26 mouse cellular contexts compared by ENCODE assay signal in genomic region chr6:66979197-66979596, GRCm38 (mm10). TPM values are rescaled to one million over a fixed set of nuclear protein-coding genes. Genes with fewer than 3 reads are reported as not detected.
DNase-seq lines count a peak whose midpoint lies in the region; ATAC-seq lines count a peak whose summit lies in the region.
"Had no signal": no experiment of that assay in that cellular context is flagged by ENCODE, and none has a peak within 500 bp of the region (broad histone marks: within the 10 kb centered on the region; RNA-seq: fewer than 3 reads in every experiment).

No protein-coding gene starts in this region.

- H3K27me3 ChIP-seq in liver, embryonic 11.5 days (replicated peaks; ENCODE audit: control insufficient read depth, insufficient read depth, low read length) = no peaks in the 10 kb centered on the region
- H3K27me3 ChIP-seq in intestine, embryonic 16.5 days (replicated peaks; ENCODE audit: control insufficient read depth, insufficient read depth, low read length) = no peaks in the 10 kb centered on the region
- no peaks in the 10 kb centered on the region for H3K27me3 ChIP-seq in liver, embryonic 15.5 days
- H3K27me3 ChIP-seq: forebrain, embryonic 13.5 days; heart, embryonic 12.5 days; megakaryocyte, embryonic 14.5 days; neural tube, embryonic 13.5 days had no signal

- no peaks in the 10 kb centered on the region for H3K36me3 ChIP-seq in liver, embryonic 11.5 days (ENCODE audit: control insufficient read depth, insufficient read depth, low read length)
- H3K36me3 ChIP-seq in intestine, embryonic 16.5 days (ENCODE audit: control insufficient read depth, insufficient read depth, low read length) = no peaks in the 10 kb centered on the region
- no peaks in the 10 kb centered on the region for H3K36me3 ChIP-seq in liver, embryonic 15.5 days (replicated peaks)
- H3K36me3 ChIP-seq: heart, embryonic 12.5 days; midbrain, embryonic 12.5 days; neural tube, embryonic 13.5 days had no signal

- H3K4me1 ChIP-seq in liver, embryonic 11.5 days (replicated peaks; ENCODE audit: control insufficient read depth, insufficient read depth, low read length) = peaks cover 14% of the 10 kb centered on the region
- peaks cover 3% of the 10 kb centered on the region; the same call in 1 of the 2 replicates for H3K4me1 ChIP-seq in intestine, embryonic 16.5 days (ENCODE audit: control insufficient read depth, insufficient read depth, low read length)
- H3K4me1 ChIP-seq in liver, embryonic 15.5 days (replicated peaks) = peaks cover 35% of the 10 kb centered on the region
- H3K4me1 ChIP-seq: forebrain, embryonic 13.5 days; midbrain, embryonic 12.5 days; neural tube, embryonic 13.5 days had no signal

- H3K9ac ChIP-seq in liver, embryonic 11.5 days (ENCODE audit: low read depth, low read length) = no peak overlapping the region
- no peak overlapping the region for H3K9ac ChIP-seq in intestine, embryonic 16.5 days (ENCODE audit: low read depth, low read length)
- H3K9ac ChIP-seq in liver, embryonic 15.5 days = no peak overlapping the region
- H3K9ac ChIP-seq: forebrain, embryonic 13.5 days; heart, embryonic 12.5 days; hindbrain, embryonic 14.5 days; midbrain, embryonic 12.5 days; neural tube, embryonic 13.5 days had no signal

- peak; percentile 60 for ATAC-seq in liver, embryonic 11.5 days (replicated peaks; ENCODE audit: low FRiP score)
- peak; percentile 46 for ATAC-seq in intestine, embryonic 16.5 days
- 0 out of 2 replicates have a peak, but pooled peaks have one; percentile 35 for ATAC-seq in liver, embryonic 15.5 days (ENCODE audit: insufficient read depth)
- ATAC-seq: activated CD4-positive, CD25-positive, alpha-beta regulatory T cell, adult 4 months; forebrain, embryonic 13.5 days had no signal

- no peak overlapping the region for H3K27ac ChIP-seq in liver, embryonic 11.5 days (ENCODE audit: low read depth, low read length)
- peak overlapping the region; percentile 21; the same call in 1 of the 2 replicates for H3K27ac ChIP-seq in intestine, embryonic 16.5 days (ENCODE audit: low read length)
- H3K27ac ChIP-seq in liver, embryonic 15.5 days (replicated peaks) = no peak overlapping the region
- H3K27ac ChIP-seq: forebrain, embryonic 13.5 days; heart, adult 2 months; hindbrain, embryonic 14.5 days; midbrain, embryonic 12.5 days; neural tube, embryonic 13.5 days had no signal

- no peaks in the 10 kb centered on the region for H3K9me3 ChIP-seq in liver, embryonic 11.5 days (ENCODE audit: control insufficient read depth, low read length)
- no peaks in the 10 kb centered on the region for H3K9me3 ChIP-seq in intestine, embryonic 16.5 days (ENCODE audit: control insufficient read depth, low read length)
- H3K9me3 ChIP-seq in liver, embryonic 15.5 days (replicated peaks) = no peaks in the 10 kb centered on the region
- H3K9me3 ChIP-seq: forebrain, embryonic 13.5 days; heart, embryonic 12.5 days; megakaryocyte, embryonic 14.5 days; midbrain, embryonic 12.5 days; neural tube, embryonic 13.5 days had no signal

- WGBS in liver, embryonic 11.5 days = 53% methylated on average over 1 of the region's 1 CpGs
- 57% methylated on average over 1 of the region's 1 CpGs for WGBS in intestine, embryonic 16.5 days
- WGBS in liver, embryonic 15.5 days (ENCODE audit: insufficient replicate concordance) = 20% methylated on average over 1 of the region's 1 CpGs

- H3K4me3 ChIP-seq in liver, embryonic 11.5 days (ENCODE audit: low read depth, low read length) = no peak overlapping the region
- H3K4me3 ChIP-seq in intestine, embryonic 16.5 days (ENCODE audit: low read length) = no peak overlapping the region
- no peak overlapping the region for H3K4me3 ChIP-seq in liver, embryonic 15.5 days (replicated peaks)
- H3K4me3 ChIP-seq: forebrain, embryonic 13.5 days; heart, adult 2 months; heart, embryonic 12.5 days; megakaryocyte, embryonic 14.5 days; midbrain, embryonic 12.5 days; neural tube, embryonic 13.5 days had no signal

- DNase-seq in liver, embryonic 11.5 days (ENCODE audit: low spot score) = no peak
- DNase-seq in liver = no peak
- DNase-seq in heart, adult 18-20 months = no peak
- DNase-seq in urinary bladder, postnatal 25 days (ENCODE audit: low spot score) = no peak
- DNase-seq in adrenal gland, adult 2 months = no peak
- DNase-seq: adrenal gland, adult 8-10 months; cerebellum, adult 8-10 months; cerebellum, postnatal 25 days; gastrocnemius, postnatal 36 days; heart, adult 2 months; kidney, adult 8-10 months; kidney, postnatal 10 days; layer of hippocampus, postnatal 36 days; lung, postnatal 36 days; right cerebral cortex, postnatal 4 days; thymus, adult 2 months; thymus, postnatal 36 days had no signal

- no peak overlapping the region for H3K4me2 ChIP-seq in liver, embryonic 11.5 days
- H3K4me2 ChIP-seq in intestine, embryonic 16.5 days (ENCODE audit: low read depth, low read length) = no peak overlapping the region
- H3K4me2 ChIP-seq in liver, embryonic 15.5 days = no peak overlapping the region
- H3K4me2 ChIP-seq: forebrain, embryonic 13.5 days; heart, embryonic 12.5 days; hindbrain, embryonic 14.5 days; midbrain, embryonic 12.5 days; neural tube, embryonic 13.5 days had no signal

RNA-seq across cellular contexts. Expression of gene Gadd45a, which starts 58.1 kb away (rescaled TPM):
- 27.9 and 31.1 TPM in 2 replicates for polyA plus RNA-seq in liver, embryonic 11.5 days (2014; fragmentation: Nextera tagmentation; extraction: Ambion mirVana)
- polyA plus RNA-seq in intestine, embryonic 16.5 days (2015; fragmentation: Nextera tagmentation; extraction: Ambion mirVana) = 27.4 and 30.2 TPM in 2 replicates
- polyA plus RNA-seq in liver, embryonic 15.5 days (2015; fragmentation: Nextera tagmentation; extraction: Ambion mirVana) = 64.3 and 72.9 TPM in 2 replicates
- 10 to 100 TPM; 22.9 to 24.8 TPM for total RNA-seq in heart, adult 18-20 months (2021)
- total RNA-seq in adrenal gland, adult 2 months (2021) = 10 to 100 TPM; 15.3 to 51.4 TPM
- 77.3 and 93.9 TPM in 2 replicates for polyA plus RNA-seq in adrenal gland, adult 2 months (2012; rRNA removed)
